Mouse (Mus musculus): ENCODE results near the gene Faim2. TPM values are rescaled to one million over a fixed set of nuclear protein-coding genes. Genes with fewer than 3 reads are reported as not detected.

Gene Faim2
- total RNA-seq, 2 experiments from 2014 or later: 0.05 to 0.26 TPM

- no peak for DNase-seq
- intact Hi-C loops (cut with DNase I): no loop called here
Observed at GRCm38 (mm10) chr15:99510621-99511020, 17.3 kb downstream of the Faim2 start.

GRCm38 (mm10) chr15:99509840-99510239, 18.1 kb downstream of the Faim2 start:
- intact Hi-C loops (cut with DNase I): loop anchor here (5.0 kb wide), 1 partner anchor 162 kb away; the partner anchor contains the start of gene Asic1
- no peak for DNase-seq

GRCm38 (mm10) chr15:99505324-99506095, 22.5 kb downstream of the Faim2 start:
- intact Hi-C loops (cut with DNase I): loop anchor here (5.0 kb wide), 1 partner anchor 167 kb away; the partner anchor contains the start of gene Asic1
- no peak for DNase-seq

- DNase-seq: no peak
- intact Hi-C loops (cut with DNase I): no loop called here
Observed at GRCm38 (mm10) chr15:99503256-99503655, 24.7 kb downstream of the Faim2 start.

- intact Hi-C loops (cut with DNase I): no loop called here
- DNase-seq: no peak
Observed at GRCm38 (mm10) chr15:99502311-99502831, 25.6 kb downstream of the Faim2 start.

GRCm38 (mm10) chr15:99501292-99502260, 26.4 kb downstream of the Faim2 start:
- intact Hi-C loops (cut with DNase I): no loop called here
- no peak for DNase-seq

GRCm38 (mm10) chr15:99500320-99500719, 27.6 kb downstream of the Faim2 start:
- intact Hi-C loops (cut with DNase I): no loop called here
- DNase-seq: no peak

- no peak for DNase-seq
- intact Hi-C loops (cut with DNase I): loop anchor here (5.0 to 10.0 kb wide), 2 partner anchors 188 to 255 kb away; no protein-coding TSS in a partner anchor
Observed at GRCm38 (mm10) chr15:99499726-99500125, 28.2 kb downstream of the Faim2 start.

GRCm38 (mm10) chr15:99498781-99499180, 29.2 kb downstream of the Faim2 start:
- DNase-seq: no peak
- intact Hi-C loops (cut with DNase I): loop anchor here (5.0 to 10.0 kb wide), 2 partner anchors 189 to 256 kb away; no protein-coding TSS in a partner anchor

GRCm38 (mm10) chr15:99498356-99498755, 29.6 kb downstream of the Faim2 start:
- intact Hi-C loops (cut with DNase I): loop anchor here (5.0 to 10.0 kb wide), 2 partner anchors 189 to 256 kb away; no protein-coding TSS in a partner anchor

GRCm38 (mm10) chr15:99497527-99498242, 30.3 kb downstream of the Faim2 start:
- DNase-seq: peak in 1 of 2 experiments; percentile 23
- intact Hi-C loops (cut with DNase I): loop anchor here (5.0 to 10.0 kb wide), 2 partner anchors 190 to 257 kb away; no protein-coding TSS in a partner anchor

More at GRCm38 (mm10) chr15:99498356-99498755, 29.6 kb downstream of the Faim2 start:
- DNase-seq: no peak

GRCm38 (mm10) chr15:99497061-99497460, 30.9 kb downstream of the Faim2 start:
- DNase-seq: no peak
- intact Hi-C loops (cut with DNase I): loop anchor here (5.0 to 10.0 kb wide), 2 partner anchors 190 to 258 kb away; no protein-coding TSS in a partner anchor

- intact Hi-C loops (cut with DNase I): no loop called here
- DNase-seq: no peak
Observed at GRCm38 (mm10) chr15:99484745-99485144, 43.2 kb downstream of the Faim2 start.

GRCm38 (mm10) chr15:99475814-99476213, 52.2 kb downstream of the Faim2 start:
- intact Hi-C loops (cut with DNase I): no loop called here
- no peak for DNase-seq

GRCm38 (mm10) chr15:99474576-99474926, 53.4 kb downstream of the Faim2 start, which contains the start of gene Bcdin3d:
TSS of gene Bcdin3d (minus strand) at chr15:99474730.
- intact Hi-C loops (cut with DNase I): no loop called here
- DNase-seq: peak; percentile 81 to 85

- intact Hi-C loops (cut with DNase I): no loop called here
- peak in 1 of 2 experiments; percentile 45 for DNase-seq
Observed at GRCm38 (mm10) chr15:99473801-99474575, 54.0 kb downstream of the Faim2 start.

- no peak for DNase-seq
- intact Hi-C loops (cut with DNase I): no loop called here
Observed at GRCm38 (mm10) chr15:99472972-99473371, 55.0 kb downstream of the Faim2 start.

GRCm38 (mm10) chr15:99471677-99472063, 56.3 kb downstream of the Faim2 start:
- intact Hi-C loops (cut with DNase I): loop anchor here (2.0 kb wide), 1 partner anchor 155 kb away; no protein-coding TSS in a partner anchor
- DNase-seq: no peak
